8 mouse cellular contexts compared by ENCODE assay signal in the genomic region with DNA sequence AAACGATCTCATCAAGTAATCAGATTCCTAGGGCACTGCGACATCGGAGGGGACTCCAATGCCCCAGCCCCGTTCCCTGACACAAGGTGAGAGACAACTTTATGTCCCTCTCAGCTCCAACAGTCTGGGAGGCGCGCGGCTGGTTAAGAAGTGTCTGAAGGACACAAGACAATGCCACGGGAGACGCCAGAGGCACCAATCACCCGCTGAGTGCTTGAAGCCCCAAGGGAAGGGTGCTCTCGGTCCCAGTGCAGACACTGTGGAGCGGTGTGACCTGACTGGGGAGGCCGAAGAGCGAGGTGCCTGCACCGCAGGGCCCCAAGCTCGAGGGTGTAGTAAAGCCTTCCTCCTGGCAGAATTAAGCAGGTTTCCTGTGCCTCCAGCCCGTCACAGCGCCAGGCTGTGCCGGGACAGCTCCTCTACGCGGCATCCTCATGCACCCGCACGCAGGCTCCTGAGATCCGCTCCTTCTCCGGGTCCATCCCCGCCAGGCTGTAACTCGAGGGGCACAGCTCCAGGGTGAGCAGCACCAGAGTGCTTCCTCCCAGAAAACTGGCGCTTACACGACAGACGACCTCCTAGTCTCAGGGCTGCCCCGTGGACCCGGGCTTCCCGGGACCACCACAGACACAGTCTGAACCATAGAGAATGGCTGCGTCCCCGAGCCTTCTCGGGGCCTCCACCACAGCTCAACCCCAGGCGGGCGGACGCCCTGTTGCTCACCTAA. TPM values are rescaled to one million over a fixed set of nuclear protein-coding genes. Genes with fewer than 3 reads are reported as not detected.
DNase-seq lines count a peak whose midpoint lies in the region; ATAC-seq and TF ChIP-seq lines count a peak whose summit lies in the region.

No protein-coding gene starts in this region.

- peak overlapping the region; percentile 83 for H3K4me3 ChIP-seq in bone marrow macrophage, adult 2 months (ENCODE audit: insufficient read depth, low read length)
- H3K4me3 ChIP-seq in forebrain, embryonic 10.5 days: peak overlapping the region; percentile 74
- H3K4me3 ChIP-seq in heart, postnatal 0 days (ENCODE audit: low read depth, low read length): peak overlapping the region; percentile 80
- H3K4me3 ChIP-seq in small intestine, adult 2 months (ENCODE audit: low read depth, low read length): peak overlapping the region; percentile 83

- no peak for TF ChIP-seq POLR2A in bone marrow macrophage, adult 2 months (IDR thresholded peaks at IDR 0.05; ENCODE audit: borderline replicate concordance, low read depth, low read length)
- no peak for TF ChIP-seq POLR2A in small intestine, adult 2 months (IDR thresholded peaks at IDR 0.05; ENCODE audit: low read depth, low read length)

- peaks cover 52% of the 10 kb centered on the region for H3K4me1 ChIP-seq in bone marrow macrophage, adult 2 months (ENCODE audit: control insufficient read depth, insufficient read depth, low read length)
- peaks cover 40% of the 10 kb centered on the region for H3K4me1 ChIP-seq in forebrain, embryonic 10.5 days
- peaks cover 8% of the 10 kb centered on the region for H3K4me1 ChIP-seq in heart, postnatal 0 days (ENCODE audit: control insufficient read depth, insufficient read depth)
- H3K4me1 ChIP-seq in small intestine, adult 2 months (ENCODE audit: control insufficient read depth, insufficient read depth, insufficient read length, low read length): peaks cover 18% of the 10 kb centered on the region

- H3K4me2 ChIP-seq in heart, postnatal 0 days (ENCODE audit: low read depth, low read length): peak overlapping the region; percentile 95

- peak overlapping the region; percentile 87 for H3K9ac ChIP-seq in heart, postnatal 0 days (replicated peaks; ENCODE audit: low read depth, low read length)

- TF ChIP-seq EP300 in heart, postnatal 0 days (IDR thresholded peaks at IDR 0.05; ENCODE audit: low read depth): no peak

- peak overlapping the region; percentile 78 for H3K27ac ChIP-seq in bone marrow macrophage, adult 2 months (ENCODE audit: insufficient read depth, low read depth, low read length)
- H3K27ac ChIP-seq in forebrain, embryonic 10.5 days: peak overlapping the region; percentile 86
- peak overlapping the region; percentile 88 for H3K27ac ChIP-seq in heart, postnatal 0 days (ENCODE audit: low read depth)
- H3K27ac ChIP-seq in small intestine, adult 2 months (ENCODE audit: insufficient read depth, low read depth, low read length): peak overlapping the region; percentile 75

- intact Hi-C loops in left cerebral cortex, postnatal 14 days (cut with DNase I): loop anchor here (5.0 kb wide), 2 partner anchors 43 to 72 kb away; no protein-coding TSS in a partner anchor

- H3K27me3 ChIP-seq in forebrain, embryonic 10.5 days (ENCODE audit: poor library complexity, severe bottlenecking): peaks cover 29% of the 10 kb centered on the region
- H3K27me3 ChIP-seq in heart, postnatal 0 days (ENCODE audit: control insufficient read depth, insufficient read depth, low read length): no peaks in the 10 kb centered on the region
- no peaks in the 10 kb centered on the region for H3K27me3 ChIP-seq in small intestine, adult 2 months (ENCODE audit: control insufficient read depth, insufficient read depth, low read length)

- ATAC-seq in heart, postnatal 0 days (ENCODE audit: insufficient read depth, low read depth): peak; percentile 43
- peak; percentile 43 for ATAC-seq in megakaryocyte progenitor cell, adult 5-6 weeks (replicated peaks; ENCODE audit: poor library complexity)

- no peaks in the 10 kb centered on the region for H3K36me3 ChIP-seq in forebrain, embryonic 10.5 days (replicated peaks)
- no peaks in the 10 kb centered on the region for H3K36me3 ChIP-seq in heart, postnatal 0 days (replicated peaks; ENCODE audit: control insufficient read depth, insufficient read depth, low read length)
- H3K36me3 ChIP-seq in small intestine, adult 2 months (ENCODE audit: control insufficient read depth, insufficient read depth, low read length): no peaks in the 10 kb centered on the region

- under 1% methylated on average over 39 of the region's 39 CpGs for WGBS in forebrain, embryonic 10.5 days
- under 1% methylated on average over 39 of the region's 39 CpGs for WGBS in heart, postnatal 0 days
- WGBS in small intestine, adult 2 months: 1% methylated on average over 39 of the region's 39 CpGs

- no peak for TF ChIP-seq CTCF in bone marrow macrophage, adult 2 months (IDR thresholded peaks at IDR 0.05; ENCODE audit: low read depth, low read length)
- 0 out of 2 replicates have a peak, but pooled peaks have one; percentile 4 for TF ChIP-seq CTCF in heart, postnatal 0 days (IDR thresholded peaks at IDR 0.05; ENCODE audit: low read depth)
- no peak for TF ChIP-seq CTCF in small intestine, adult 2 months (IDR thresholded peaks at IDR 0.05; ENCODE audit: extremely low read depth, insufficient read length, insufficient replicate concordance, low read depth, low read length)

- peak; percentile 39 to 45 for DNase-seq in left cerebral cortex, adult 18-20 months (ENCODE audit: low spot score in 2 of 2)
- DNase-seq in left cerebral cortex, adult 8-10 months (ENCODE audit: low spot score in 2 of 2): no peak
- peak; percentile 56 for DNase-seq in forebrain, embryonic 10.5 days (ENCODE audit: extremely low spot score, low spot score)
- peak; percentile 56 for DNase-seq in heart, postnatal 0 days (ENCODE audit: low spot score)
- peak; percentile 32 to 38 for DNase-seq in left cerebral cortex, postnatal 14 days (ENCODE audit: low spot score in 2 of 2)

- H3K9me3 ChIP-seq in forebrain, embryonic 10.5 days: no peaks in the 10 kb centered on the region
- H3K9me3 ChIP-seq in heart, postnatal 0 days (replicated peaks; ENCODE audit: control insufficient read depth, low read length): no peaks in the 10 kb centered on the region

RNA-seq across cellular contexts. Expression of a gene that starts 0.7 kb away (rescaled TPM):
- 10 to 100 TPM; 42.6 to 44.3 TPM for total RNA-seq in left cerebral cortex, adult 18-20 months (2021)
- total RNA-seq in left cerebral cortex, adult 8-10 months (2022): 10 to 100 TPM; 31.7 to 34.6 (median 33.9) TPM
- 23.4 and 26.4 TPM in 2 replicates for polyA plus RNA-seq in bone marrow macrophage, adult 2 months (2012; ENCODE audit: insufficient read depth, insufficient read length, missing spikeins)
- polyA plus RNA-seq in forebrain, embryonic 10.5 days (2016; fragmentation: Nextera tagmentation; extraction: Ambion mirVana): 7.3 and 8.1 TPM in 2 replicates
- 20.9 and 25.9 TPM in 2 replicates for total RNA-seq in heart, postnatal 0 days (2014; rRNA removed; ENCODE audit: low replicate concordance)
- polyA plus RNA-seq in heart, postnatal 0 days (2015; fragmentation: Nextera tagmentation; extraction: Ambion mirVana): 13.3 and 13.9 TPM in 2 replicates
- total RNA-seq in left cerebral cortex, postnatal 14 days (2021): 10 to 100 TPM; 29.3 to 37.6 TPM
- total RNA-seq in megakaryocyte progenitor cell, adult 5-6 weeks (2015): 6.4 and 6.9 TPM in 2 replicates
- 10.3 and 11.6 TPM in 2 replicates for total RNA-seq in megakaryocyte progenitor cell, adult 5-6 weeks (2017)
- polyA plus RNA-seq in small intestine, adult 2 months (2012; rRNA removed): 6.8 and 13.9 TPM in 2 replicates

Comparison
In these comparisons a context has a peak if more than half of its experiments do, and no peak if none do; other contexts are left out.
1. DNase-seq: peak in left cerebral cortex, adult 18-20 months (2 of 2), forebrain, embryonic 10.5 days (single experiment), heart, postnatal 0 days (single experiment) and left cerebral cortex, postnatal 14 days (2 of 2); none in left cerebral cortex, adult 8-10 months (0 of 2).
2. Peak in every context shown above with its lines, with median percentiles within 50 percentile points of each other: H3K27ac ChIP-seq and H3K4me3 ChIP-seq.